Mouse (Mus musculus) neural tube, embryonic 14.5 days (tissue): ENCODE measurements around the gene Zfp182. TPM values are rescaled to one million over a fixed set of nuclear protein-coding genes. Genes with fewer than 3 reads are reported as not detected.

Experiments used
- ATAC-seq: fragments of 200-750 bp; cut with Nextera tagmentation; 2 replicates; pipeline ENCODE4 v1.8.0; 2017; ENCODE audit warnings: low read depth, mild to moderate bottlenecking, moderate TSS enrichment, moderate library complexity
- H3K27ac ChIP-seq: fragments of 300-500 bp; sonication (generic); 2 replicates; pipeline ENCODE4 v1.5.1; 2014; ENCODE audit warnings: low read depth, mild to moderate bottlenecking, control low read depth, low read length, moderate library complexity, mixed read lengths
- H3K27me3 ChIP-seq: fragments of 300-500 bp; sonication (generic); 2 replicates; pipeline ENCODE4 v1.6.1; 2014; ENCODE audit warnings: low read length; ENCODE audit not compliant: control insufficient read depth, insufficient read depth
- H3K36me3 ChIP-seq: fragments of 300-500 bp; sonication (generic); 2 replicates; pipeline ENCODE4 v1.6.1; 2014; ENCODE audit warnings: low read length, mixed read lengths; ENCODE audit not compliant: control insufficient read depth, insufficient read depth
- H3K4me1 ChIP-seq: fragments of 300-500 bp; sonication (generic); 2 replicates; pipeline ENCODE4 v1.6.1; 2014; ENCODE audit warnings: low read length; ENCODE audit not compliant: control insufficient read depth, insufficient read depth
- H3K4me2 ChIP-seq: fragments of 300-500 bp; sonication (generic); 2 replicates; pipeline ENCODE4 v1.6.1; 2014; ENCODE audit warnings: mild to moderate bottlenecking, low read depth, low read length, control low read depth
- H3K4me3 ChIP-seq: fragments of 300-500 bp; sonication (generic); 2 replicates; pipeline ENCODE4 v1.5.1; 2014; ENCODE audit warnings: low read depth, low read length, control low read depth, mixed read lengths
- H3K9ac ChIP-seq: fragments of 300-500 bp; sonication (generic); replicated peaks from 2 replicates; pipeline ENCODE4 v1.6.1; 2014; ENCODE audit warnings: low read depth, mild to moderate bottlenecking, control low read depth, low read length, mixed read lengths
- H3K9me3 ChIP-seq: fragments of 300-500 bp; sonication (generic); 2 replicates; pipeline ENCODE4 v1.6.1; 2016; ENCODE audit warnings: low read length; ENCODE audit not compliant: control insufficient read depth
- WGBS: fragments of 180-500 bp; shearing (Covaris S2); extraction: QIAGEN DNeasy Blood & Tissue Kit; methylation state at CpG from one replicate; pipeline ENCODE4 v1.1.7; 2014; 5-methylcytosine and 5-hydroxymethylcytosine counted together
- polyA plus RNA-seq: library from polyadenylated mRNA; unstranded; fragments of >200 nt; fragmentation: Nextera tagmentation; extraction: Ambion mirVana; gene quantifications from 2 replicates; pipeline ENCODE4 v1.2.1, GENCODE M21; 2014

The Zfp182 gene
- 9.6 and 11.2 TPM in 2 replicates for polyA plus RNA-seq

DNA sequence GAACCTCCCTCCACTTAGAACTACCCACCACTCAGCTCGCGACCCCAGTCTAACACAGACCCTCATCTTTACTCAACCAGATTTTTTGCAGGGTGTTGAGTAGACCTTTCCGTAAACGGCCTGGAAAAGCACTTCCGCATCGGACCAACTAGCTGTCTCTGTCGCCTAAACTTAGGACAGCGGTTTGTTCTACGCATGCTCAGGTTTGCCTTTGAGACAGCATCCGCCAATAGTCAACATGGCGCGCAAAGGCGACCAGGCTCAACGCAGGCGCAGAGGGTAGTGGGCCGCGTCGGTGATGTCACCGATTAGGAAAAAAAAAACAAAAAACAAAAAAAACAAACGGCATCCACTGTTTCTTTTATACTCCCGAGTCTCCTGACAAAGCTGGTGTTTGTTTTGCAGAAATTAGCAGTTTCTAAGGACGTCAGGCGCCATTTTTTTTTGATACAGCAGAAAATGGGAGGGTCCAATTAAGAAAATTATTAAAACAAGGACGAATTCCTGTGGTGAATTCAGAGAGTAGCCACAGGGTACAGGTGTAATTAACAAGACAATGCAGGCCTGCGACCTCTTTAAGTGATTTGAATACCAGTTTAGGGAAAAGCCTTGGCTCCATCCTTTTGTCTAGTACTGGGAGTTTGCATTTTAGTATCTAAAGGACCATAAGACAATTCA lies at the start of gene Zfp182:
Gene Zfp182, minus strand, starts transcription at position 451 of the 678 bp plus-strand sequence.
- no peaks in the 10 kb centered on the region for H3K9me3 ChIP-seq
- H3K4me3 ChIP-seq, result peak within 1 kb of the TSS; percentile 45
- 20% methylated on average over 25 of the region's 25 CpGs for WGBS
- H3K9ac ChIP-seq, result peak within 1 kb of the TSS; percentile 37; the same call in 1 of the 2 replicates
- no peaks in the 10 kb centered on the region for H3K4me1 ChIP-seq
- H3K4me2 ChIP-seq, result peak within 1 kb of the TSS; percentile 55
- no peaks in the 10 kb centered on the region for H3K36me3 ChIP-seq
- ATAC-seq, result peak; percentile 97
- H3K27me3 ChIP-seq, result no peaks in the 10 kb centered on the region
- peak within 1 kb of the TSS; percentile 66 for H3K27ac ChIP-seq

DNA sequence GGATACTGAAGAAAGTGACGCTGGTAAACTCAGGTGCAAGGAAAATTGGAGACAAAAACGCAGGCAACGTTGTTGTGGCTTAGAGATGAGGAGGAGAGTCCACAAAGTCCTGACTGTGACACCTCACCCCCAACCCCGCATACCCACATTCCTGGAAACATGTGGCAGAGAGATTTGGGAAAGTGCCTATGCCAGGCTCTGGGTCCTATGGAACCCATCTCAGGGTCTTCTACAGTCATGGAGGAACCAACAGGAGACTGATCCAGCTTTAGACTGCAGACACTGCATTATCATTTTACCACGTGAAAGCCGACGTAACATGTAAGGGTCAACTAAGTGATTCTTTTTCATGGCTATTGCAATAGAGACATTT lies 27.7 kb upstream of the Zfp182 start:
- H3K4me1 ChIP-seq, result no peaks in the 10 kb centered on the region
- no peak for ATAC-seq
- 55% methylated on average over 7 of the region's 7 CpGs for WGBS

DNA sequence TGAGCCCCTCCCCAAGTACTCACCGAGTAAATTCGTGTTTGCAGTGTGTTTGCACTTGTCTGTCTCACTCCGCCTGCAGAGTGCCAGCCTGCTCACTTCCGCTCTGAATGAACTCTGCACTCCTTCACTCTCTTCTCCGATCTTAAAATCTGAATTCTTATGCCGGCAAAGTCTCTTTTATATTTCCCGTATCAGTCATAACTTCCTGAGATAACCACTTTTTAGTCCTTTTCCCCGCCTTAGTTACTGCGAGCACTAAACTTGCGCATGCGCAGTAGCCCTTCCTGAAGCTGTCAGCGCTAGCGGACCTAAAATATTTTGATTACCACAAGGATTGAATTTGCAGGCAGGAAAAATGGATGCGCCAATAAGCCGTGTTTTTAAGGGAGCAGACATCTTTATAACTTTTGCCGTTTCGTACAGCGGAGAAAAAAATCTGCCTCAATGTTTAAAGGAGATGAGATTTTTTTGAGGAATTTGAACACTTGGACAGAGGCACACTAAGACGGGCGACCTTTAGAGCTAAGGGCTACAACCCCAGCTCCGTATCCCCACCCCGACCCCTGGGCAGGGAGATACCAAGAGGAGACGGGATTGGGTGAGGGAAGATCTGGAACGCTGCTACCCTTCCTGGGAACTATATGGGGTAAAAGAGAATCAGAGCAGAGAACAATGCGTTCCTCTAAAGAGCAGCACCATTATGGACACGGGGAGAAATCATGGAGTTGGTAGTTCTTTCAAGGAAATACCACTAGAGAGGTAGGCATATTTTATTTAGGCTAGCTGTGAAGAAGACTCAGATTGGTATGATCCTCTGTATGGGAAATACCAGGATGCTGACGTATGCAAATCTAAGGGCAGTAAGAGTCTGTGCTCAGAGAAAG lies 27.1 kb upstream of the Zfp182 start, which contains the start of gene Zfp300:
Gene Zfp300, minus strand, starts transcription at position 545 of the 884 bp plus-strand sequence.
- WGBS, result 19% methylated on average over 27 of the region's 27 CpGs
- peak within 1 kb of the TSS; percentile 44 for H3K4me3 ChIP-seq
- no peaks in the 10 kb centered on the region for H3K4me1 ChIP-seq
- H3K27ac ChIP-seq, result peak within 1 kb of the TSS; percentile 84
- H3K36me3 ChIP-seq, result no peaks in the 10 kb centered on the region
- H3K9ac ChIP-seq, result peak within 1 kb of the TSS; percentile 55
- peak within 1 kb of the TSS; percentile 47 for H3K4me2 ChIP-seq
- peak; percentile 94 for ATAC-seq
- no peaks in the 10 kb centered on the region for H3K27me3 ChIP-seq
- no peaks in the 10 kb centered on the region for H3K9me3 ChIP-seq

More for the DNA sequence above, 27.7 kb upstream of the Zfp182 start:
- no peaks in the 10 kb centered on the region for H3K36me3 ChIP-seq
- H3K27ac ChIP-seq, result peak overlapping the region; percentile 84
- H3K9ac ChIP-seq, result peak overlapping the region; percentile 55
- H3K27me3 ChIP-seq, result no peaks in the 10 kb centered on the region
- peak overlapping the region; percentile 44 for H3K4me3 ChIP-seq
- no peaks in the 10 kb centered on the region for H3K9me3 ChIP-seq
- H3K4me2 ChIP-seq, result peak overlapping the region; percentile 47

DNA sequence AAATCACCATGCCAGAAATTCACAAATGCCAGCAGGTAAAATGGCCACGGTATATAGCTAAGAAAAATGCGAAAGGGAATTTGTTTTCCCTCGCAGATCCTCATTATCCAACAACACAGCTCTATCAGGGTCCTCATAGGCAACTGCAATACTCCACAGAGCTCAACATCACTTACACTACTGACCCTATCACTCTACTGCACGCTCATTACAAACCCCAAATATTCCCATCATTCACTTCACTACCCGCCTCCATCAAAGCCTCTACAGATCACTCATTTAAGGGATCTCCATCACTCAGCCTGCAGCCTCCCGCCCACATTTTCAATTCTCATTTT lies 26.5 kb upstream of the Zfp182 start:
- no peaks in the 10 kb centered on the region for H3K36me3 ChIP-seq
- no peaks in the 10 kb centered on the region; the same call in 1 of the 2 replicates for H3K9me3 ChIP-seq
- H3K4me3 ChIP-seq, result peak overlapping the region; percentile 44
- H3K9ac ChIP-seq, result peak overlapping the region; percentile 55
- peak overlapping the region; percentile 47 for H3K4me2 ChIP-seq
- H3K27me3 ChIP-seq, result no peaks in the 10 kb centered on the region
- H3K4me1 ChIP-seq, result no peaks in the 10 kb centered on the region
- H3K27ac ChIP-seq, result peak overlapping the region; percentile 84; the same call in 1 of the 2 replicates
- WGBS, result 32% methylated on average over 6 of the region's 6 CpGs
- ATAC-seq, result peak; percentile 64

DNA sequence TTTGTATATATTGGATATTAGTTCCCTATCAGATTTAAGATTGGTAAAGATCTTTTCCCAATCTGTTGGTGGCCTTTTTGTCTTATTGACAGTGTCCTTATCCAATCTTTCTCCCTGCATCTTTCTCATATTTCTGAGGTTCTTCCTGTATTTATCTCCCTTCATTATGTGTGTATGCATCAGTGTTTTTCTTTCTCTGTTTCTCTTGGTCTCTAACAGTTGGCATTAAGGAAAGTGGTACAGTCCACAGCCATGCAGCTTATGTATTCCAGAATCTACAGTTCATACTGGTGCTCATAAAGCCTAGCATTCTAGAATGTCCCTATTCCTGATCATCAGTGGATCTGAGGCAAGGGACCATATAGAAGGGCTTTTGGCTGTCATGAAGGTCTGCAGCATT lies 6.0 kb upstream of the Zfp182 start, which contains the start of gene Spaca5:
Gene Spaca5, plus strand, starts transcription at position 301 of the 400 bp plus-strand sequence.
- H3K27me3 ChIP-seq, result no peaks in the 10 kb centered on the region

DNA sequence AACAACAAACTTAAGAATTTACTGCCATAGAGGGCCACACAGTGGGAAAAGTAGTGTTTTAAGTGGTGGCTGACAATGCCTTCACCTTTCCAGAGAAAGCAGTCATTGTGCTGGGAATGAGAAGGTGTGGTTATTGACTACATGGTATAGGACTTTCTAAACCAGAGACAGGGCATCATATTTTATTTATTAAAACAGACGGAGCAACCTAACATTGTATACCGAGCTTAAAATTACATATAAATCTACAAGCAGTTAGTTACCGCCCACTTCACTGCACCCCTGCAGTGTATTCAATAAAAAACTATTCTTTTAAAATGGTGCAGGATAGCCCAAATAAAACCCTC lies 401 bp upstream of the Zfp182 start:
- Histone ChIP-seq H3K27ac (peak overlapping the region; percentile 66), H3K9ac (peak overlapping the region; percentile 37; the same call in 1 of the 2 replicates), H3K36me3 (no peaks in the 10 kb centered on the region), H3K4me1 (no peaks in the 10 kb centered on the region), H3K4me3 (peak overlapping the region; percentile 45), H3K4me2 (peak overlapping the region; percentile 45), H3K9me3 (no peaks in the 10 kb centered on the region), H3K27me3 (no peaks in the 10 kb centered on the region)
- peak; percentile 26; the same call in 1 of the 2 replicates for ATAC-seq
- 63% methylated on average over 3 of the region's 3 CpGs for WGBS

More for the DNA sequence above, 6.0 kb upstream of the Zfp182 start, which contains the start of gene Spaca5:
- no peak within 1 kb of the TSS for H3K27ac ChIP-seq
- H3K4me2 ChIP-seq, result no peak within 1 kb of the TSS
- H3K9ac ChIP-seq, result no peak within 1 kb of the TSS
- ATAC-seq, result no peak
- H3K9me3 ChIP-seq, result no peaks in the 10 kb centered on the region
- H3K36me3 ChIP-seq, result no peaks in the 10 kb centered on the region
- no peak within 1 kb of the TSS for H3K4me3 ChIP-seq
- no peaks in the 10 kb centered on the region for H3K4me1 ChIP-seq

DNA sequence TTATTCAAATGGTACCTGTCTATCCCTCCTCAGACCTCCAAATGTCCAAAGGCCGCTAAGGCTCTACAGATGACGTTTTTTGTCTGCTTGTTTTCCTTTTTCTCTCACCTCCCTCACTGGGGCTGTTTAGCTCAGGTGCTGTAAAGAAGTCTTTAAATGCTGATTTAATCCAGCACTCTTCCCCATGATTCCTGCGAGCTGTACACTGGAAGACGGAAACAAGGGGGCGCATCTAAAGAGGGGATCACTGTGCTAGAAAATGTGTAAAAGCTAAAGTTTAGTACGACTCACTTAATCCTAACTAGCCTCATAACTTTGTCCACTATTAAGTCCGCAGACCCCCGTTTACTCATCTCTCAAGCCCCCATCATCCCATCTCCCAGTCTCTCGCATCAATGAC lies 656 bp downstream of the Zfp182 start:
- no peaks in the 10 kb centered on the region for H3K9me3 ChIP-seq
- peak overlapping the region; percentile 37; the same call in 1 of the 2 replicates for H3K9ac ChIP-seq
- peak overlapping the region; percentile 55 for H3K4me2 ChIP-seq
- 0 out of 2 replicates have a peak overlapping the region, but pooled peaks have one; percentile 5 for H3K27ac ChIP-seq
- 18% methylated on average over 9 of the region's 9 CpGs for WGBS
- H3K36me3 ChIP-seq, result no peaks in the 10 kb centered on the region
- H3K4me1 ChIP-seq, result no peaks in the 10 kb centered on the region
- peak overlapping the region; percentile 45 for H3K4me3 ChIP-seq
- no peak; the same call in 1 of the 2 replicates for ATAC-seq
- no peaks in the 10 kb centered on the region for H3K27me3 ChIP-seq

DNA sequence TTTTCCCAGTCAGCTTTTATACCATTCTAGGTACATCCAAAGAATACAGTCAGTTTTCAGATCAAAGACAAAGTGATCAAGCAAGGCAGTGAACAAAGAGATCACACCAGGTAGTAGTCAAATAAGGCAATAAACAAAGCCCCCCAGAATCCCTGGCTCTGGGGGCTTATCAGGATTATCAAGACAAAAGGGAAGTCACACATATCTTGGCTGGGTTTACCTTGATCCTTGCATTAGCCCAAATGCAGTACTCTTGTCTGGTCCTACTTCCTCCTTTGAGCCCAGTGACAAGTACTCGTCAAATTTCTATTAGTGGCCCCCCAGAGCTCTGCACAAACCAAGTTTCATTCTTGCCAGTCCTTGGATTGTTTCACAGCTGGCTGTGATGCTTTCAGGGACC lies 81.2 kb downstream of the Zfp182 start:
- H3K27me3 ChIP-seq, result no peaks in the 10 kb centered on the region
- H3K4me1 ChIP-seq, result no peaks in the 10 kb centered on the region
- H3K9ac ChIP-seq, result no peak overlapping the region
- no peak overlapping the region for H3K4me3 ChIP-seq
- no peaks in the 10 kb centered on the region for H3K9me3 ChIP-seq
- H3K4me2 ChIP-seq, result no peak overlapping the region
- ATAC-seq, result no peak
- H3K27ac ChIP-seq, result no peak overlapping the region
- no peaks in the 10 kb centered on the region for H3K36me3 ChIP-seq
- WGBS, result 80% methylated on average over 1 of the region's 1 CpGs
